Mouse (Mus musculus) adrenal gland, postnatal 25 days (tissue): ENCODE data around the gene Vegfb. TPM values are rescaled to one million over a fixed set of nuclear protein-coding genes. Genes with fewer than 3 reads are reported as not detected.
A peak's percentile ranks its signal among the peaks of the same experiment; 100 is the strongest.

Experiments used
- DNase-seq: peaks from one replicate; pipeline ENCODE4 v3.0.0; 2021; ENCODE audit warnings: mixed read lengths
- total RNA-seq: library from RNA; stranded (reverse); gene quantifications from 2 replicates; pipeline ENCODE4 v1.2.3, GENCODE M21; 2021

The Vegfb gene
- total RNA-seq, 1 experiment from 2014 or later, result 86.0 TPM

- DNase-seq, result peak; percentile 97
These were observed 45.8 kb downstream of the Vegfb start, which contains the start of gene Bad for GRCm38 (mm10) chr19:6941372-6942248. Gene Bad, plus strand, starts transcription at chr19:6941861.

GRCm38 (mm10) chr19:6940396-6941351, 46.8 kb downstream of the Vegfb start:
- no peak for DNase-seq

GRCm38 (mm10) chr19:6939106-6940002, 48.1 kb downstream of the Vegfb start:
- DNase-seq, result no peak

GRCm38 (mm10) chr19:6937541-6938465, 49.6 kb downstream of the Vegfb start:
- DNase-seq, result no peak

GRCm38 (mm10) chr19:6936299-6936698, 51.2 kb downstream of the Vegfb start:
- no peak for DNase-seq

GRCm38 (mm10) chr19:6934195-6934977, 53.1 kb downstream of the Vegfb start, which contains the start of gene Kcnk4:
Gene Kcnk4, minus strand, starts transcription at chr19:6934515.
- no peak for DNase-seq

- no peak for DNase-seq
These were observed 53.8 kb downstream of the Vegfb start for GRCm38 (mm10) chr19:6933436-6934194.

- no peak for DNase-seq
These were observed 54.4 kb downstream of the Vegfb start for GRCm38 (mm10) chr19:6933102-6933435.

Other genes with a start within 250 kb of the Vegfb start
- gene Rps6ka4, start 147.0 kb downstream of the Vegfb start, total RNA-seq, result 25.9 and 38.6 TPM in 2 replicates
- 0.62 and 1.1 TPM in 2 replicates for gene Ccdc88b, start 129.4 kb downstream of the Vegfb start, total RNA-seq
- gene Trmt112, start 78.0 kb downstream of the Vegfb start, total RNA-seq, result 95.2 and 108 TPM in 2 replicates
- gene Prdx5, start 77.5 kb downstream of the Vegfb start, total RNA-seq, result 196 and 278 TPM in 2 replicates
- 44.2 and 44.6 TPM in 2 replicates for gene Esrra, start 65.8 kb downstream of the Vegfb start, total RNA-seq
- gene Catsperz, start 62.3 kb downstream of the Vegfb start, total RNA-seq, result not detected in 2 replicates
- 0.12 TPM in 1 of 2 replicates, not detected in the other for gene Kcnk4, start 53.1 kb downstream of the Vegfb start, total RNA-seq
- 44.1 and 53.7 TPM in 2 replicates for gene Bad, start 45.8 kb downstream of the Vegfb start, total RNA-seq
- 48.7 and 54.8 TPM in 2 replicates for gene Gpr137, start 45.2 kb downstream of the Vegfb start, total RNA-seq
- 140 and 178 TPM in 2 replicates for gene Ppp1r14b, start 12.7 kb downstream of the Vegfb start, total RNA-seq
- gene Plcb3, start 11.2 kb downstream of the Vegfb start, total RNA-seq, result 49.1 and 59.8 TPM in 2 replicates
- gene Fkbp2, start 7.2 kb downstream of the Vegfb start, total RNA-seq, result 102 and 139 TPM in 2 replicates
- 46.9 and 50.3 TPM in 2 replicates for gene Dnajc4, start 4.9 kb upstream of the Vegfb start, total RNA-seq
- 35.9 and 50.6 TPM in 2 replicates for gene Nudt22, start 8.5 kb upstream of the Vegfb start, total RNA-seq
- 15.9 and 19.5 TPM in 2 replicates for gene Trpt1, start 8.5 kb upstream of the Vegfb start, total RNA-seq
- gene Fermt3, start 31.8 kb upstream of the Vegfb start, total RNA-seq, result 4.2 and 4.4 TPM in 2 replicates
- 158 and 239 TPM in 2 replicates for gene Stip1, start 52.3 kb upstream of the Vegfb start, total RNA-seq
- 42.7 and 52.1 TPM in 2 replicates for gene Macrod1, start 69.2 kb upstream of the Vegfb start, total RNA-seq
- 1.6 and 2.0 TPM in 2 replicates for gene Flrt1, start 118.1 kb upstream of the Vegfb start, total RNA-seq
- 102 and 132 TPM in 2 replicates for gene Otub1, start 218.7 kb upstream of the Vegfb start, total RNA-seq
- 781 and 926 TPM in 2 replicates for gene Cox8a, start 230.0 kb upstream of the Vegfb start, total RNA-seq